In the genomic region with DNA sequence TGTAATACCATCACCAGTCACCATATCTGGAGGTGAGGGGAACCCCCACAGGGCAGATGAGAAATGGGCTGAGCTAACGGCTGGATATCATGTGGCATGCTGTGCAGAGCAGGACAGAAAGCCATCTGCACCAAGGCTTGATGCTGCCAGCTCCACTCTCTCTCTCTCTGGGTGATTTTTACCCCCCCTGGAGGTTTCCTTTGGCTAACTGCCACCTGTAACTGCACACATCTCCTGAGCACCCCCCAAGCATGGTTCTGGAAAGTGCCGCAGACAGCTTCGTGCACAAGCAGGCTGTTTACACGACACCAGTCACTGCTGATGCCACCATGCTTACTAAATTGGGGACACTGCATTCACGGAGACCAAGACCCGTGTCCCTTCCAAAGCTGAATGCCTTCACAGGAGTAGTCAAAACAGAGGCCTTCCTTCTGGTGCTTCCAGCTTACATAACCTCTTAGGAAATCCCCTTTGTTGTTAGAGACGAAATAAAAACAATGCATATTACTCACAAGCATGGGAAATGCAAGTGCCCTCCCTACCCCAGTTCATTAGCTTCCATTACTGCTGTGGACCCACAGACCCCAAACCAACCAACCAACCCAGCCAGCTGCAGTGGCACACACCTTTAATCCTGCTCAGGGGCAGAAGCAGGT, we compare ENCODE assay signal across 8 mouse cellular contexts. TPM values are rescaled to one million over a fixed set of nuclear protein-coding genes. Genes with fewer than 3 reads are reported as not detected.
DNase-seq lines count a peak whose midpoint lies in the region; ATAC-seq and TF ChIP-seq lines count a peak whose summit lies in the region.

No protein-coding gene starts in this region.

- no peak for DNase-seq in hindbrain, embryonic 14.5 days (ENCODE audit: low spot score)
- no peak for DNase-seq in hindbrain, embryonic 11.5 days (ENCODE audit: low spot score)
- no peak for DNase-seq in layer of hippocampus, adult 9-10 months (ENCODE audit: low spot score)
- DNase-seq in liver, result no peak

- no peak overlapping the region for H3K4me3 ChIP-seq in hindbrain, embryonic 14.5 days (replicated peaks; ENCODE audit: low read length)
- no peak overlapping the region for H3K4me3 ChIP-seq in hindbrain, embryonic 11.5 days (ENCODE audit: low read depth, low read length)
- H3K4me3 ChIP-seq in heart, embryonic 14.5 days (ENCODE audit: control insufficient read depth in 1 of 2, insufficient read depth in 1 of 2, low read depth in 1 of 2, low read length in 2 of 2), result no peak overlapping the region
- no peak overlapping the region for H3K4me3 ChIP-seq in neural tube, embryonic 15.5 days (replicated peaks)
- no peak overlapping the region for H3K4me3 ChIP-seq in intestine, postnatal 0 days (ENCODE audit: low read depth, low read length)

- H3K4me1 ChIP-seq in hindbrain, embryonic 14.5 days (replicated peaks; ENCODE audit: control insufficient read depth, insufficient read depth, low read length), result 0 out of 2 replicates have a peak, but pooled peaks cover 2% of the 10 kb centered on the region
- H3K4me1 ChIP-seq in hindbrain, embryonic 11.5 days (replicated peaks; ENCODE audit: control insufficient read depth, insufficient read depth, low read length), result no peaks in the 10 kb centered on the region; the same call in 1 of the 2 replicates
- peaks cover 11 to 16% of the 10 kb centered on the region in 2 experiments for H3K4me1 ChIP-seq in heart, embryonic 14.5 days (ENCODE audit: control insufficient read depth in 2 of 2, insufficient read depth in 2 of 2, low read length in 2 of 2)
- H3K4me1 ChIP-seq in neural tube, embryonic 15.5 days, result 0 out of 2 replicates have a peak, but pooled peaks cover 3% of the 10 kb centered on the region
- no peaks in the 10 kb centered on the region for H3K4me1 ChIP-seq in intestine, postnatal 0 days (replicated peaks; ENCODE audit: control insufficient read depth, insufficient read depth, low read length)

- no peaks in the 10 kb centered on the region for H3K27me3 ChIP-seq in hindbrain, embryonic 14.5 days (ENCODE audit: control insufficient read depth, insufficient read depth, low read length)
- no peaks in the 10 kb centered on the region for H3K27me3 ChIP-seq in hindbrain, embryonic 11.5 days (ENCODE audit: control insufficient read depth, insufficient read depth, low read length)
- H3K27me3 ChIP-seq in heart, embryonic 14.5 days (ENCODE audit: control insufficient read depth, insufficient read depth, low read length), result no peaks in the 10 kb centered on the region
- no peaks in the 10 kb centered on the region for H3K27me3 ChIP-seq in neural tube, embryonic 15.5 days (replicated peaks)
- H3K27me3 ChIP-seq in intestine, postnatal 0 days (replicated peaks; ENCODE audit: control insufficient read depth, insufficient read depth, low read length), result no peaks in the 10 kb centered on the region

- H3K9ac ChIP-seq in hindbrain, embryonic 14.5 days, result no peak overlapping the region
- H3K9ac ChIP-seq in hindbrain, embryonic 11.5 days (ENCODE audit: low read depth, low read length), result no peak overlapping the region
- H3K9ac ChIP-seq in heart, embryonic 14.5 days (ENCODE audit: low read length), result no peak overlapping the region
- H3K9ac ChIP-seq in neural tube, embryonic 15.5 days (replicated peaks), result no peak overlapping the region
- H3K9ac ChIP-seq in intestine, postnatal 0 days (ENCODE audit: low read depth, low read length), result no peak overlapping the region

- WGBS in hindbrain, embryonic 14.5 days, result 56% methylated on average over 7 of the region's 7 CpGs
- 66% methylated on average over 7 of the region's 7 CpGs for WGBS in hindbrain, embryonic 11.5 days
- 47% methylated on average over 7 of the region's 7 CpGs for WGBS in heart, embryonic 14.5 days
- 65% methylated on average over 7 of the region's 7 CpGs for WGBS in neural tube, embryonic 15.5 days
- WGBS in intestine, postnatal 0 days, result 81% methylated on average over 7 of the region's 7 CpGs

- H3K27ac ChIP-seq in hindbrain, embryonic 14.5 days, result no peak overlapping the region
- H3K27ac ChIP-seq in hindbrain, embryonic 11.5 days (ENCODE audit: low read depth, low read length), result no peak overlapping the region
- peak overlapping the region; percentile 37 to 39; a peak in 3 of 4 replicates for H3K27ac ChIP-seq in heart, embryonic 14.5 days (replicated peaks in 1 of 2; ENCODE audit: control insufficient read depth in 1 of 2, insufficient read depth in 1 of 2, low read depth in 2 of 2, low read length in 2 of 2)
- 0 out of 2 replicates have a peak overlapping the region, but pooled peaks have one; percentile 20 for H3K27ac ChIP-seq in neural tube, embryonic 15.5 days (replicated peaks)
- no peak overlapping the region for H3K27ac ChIP-seq in intestine, postnatal 0 days (ENCODE audit: low read depth, low read length)

- H3K4me2 ChIP-seq in hindbrain, embryonic 14.5 days (replicated peaks), result no peak overlapping the region
- H3K4me2 ChIP-seq in hindbrain, embryonic 11.5 days (replicated peaks; ENCODE audit: low read depth, low read length), result no peak overlapping the region
- H3K4me2 ChIP-seq in heart, embryonic 14.5 days (ENCODE audit: low read length), result no peak overlapping the region
- H3K4me2 ChIP-seq in neural tube, embryonic 15.5 days, result no peak overlapping the region
- H3K4me2 ChIP-seq in intestine, postnatal 0 days (replicated peaks; ENCODE audit: low read depth), result no peak overlapping the region

- peak; percentile 24; the same call in 1 of the 2 replicates for ATAC-seq in hindbrain, embryonic 14.5 days (ENCODE audit: low FRiP score)
- no peak for ATAC-seq in hindbrain, embryonic 11.5 days (ENCODE audit: low FRiP score)
- ATAC-seq in activated CD4-positive, CD25-positive, alpha-beta regulatory T cell, adult 4 months, result peak; percentile 72
- no peak for ATAC-seq in heart, embryonic 14.5 days (ENCODE audit: insufficient number of reproducible peaks, insufficient read depth, low FRiP score, low read depth)
- peak; percentile 10; the same call in 1 of the 2 replicates for ATAC-seq in neural tube, embryonic 15.5 days (ENCODE audit: low FRiP score)
- no peak for ATAC-seq in intestine, postnatal 0 days

- no peaks in the 10 kb centered on the region for H3K9me3 ChIP-seq in hindbrain, embryonic 14.5 days (ENCODE audit: control insufficient read depth, low read length)
- H3K9me3 ChIP-seq in hindbrain, embryonic 11.5 days (ENCODE audit: control insufficient read depth, low read length), result no peaks in the 10 kb centered on the region
- H3K9me3 ChIP-seq in heart, embryonic 14.5 days (ENCODE audit: control insufficient read depth, low read length), result no peaks in the 10 kb centered on the region
- no peaks in the 10 kb centered on the region for H3K9me3 ChIP-seq in neural tube, embryonic 15.5 days (replicated peaks)
- no peaks in the 10 kb centered on the region for H3K9me3 ChIP-seq in intestine, postnatal 0 days (ENCODE audit: control insufficient read depth)

- H3K36me3 ChIP-seq in hindbrain, embryonic 14.5 days (replicated peaks; ENCODE audit: control insufficient read depth, insufficient read depth), result no peaks in the 10 kb centered on the region
- H3K36me3 ChIP-seq in hindbrain, embryonic 11.5 days (ENCODE audit: control insufficient read depth, insufficient read depth, low read length), result no peaks in the 10 kb centered on the region
- H3K36me3 ChIP-seq in heart, embryonic 14.5 days (ENCODE audit: control insufficient read depth, insufficient read depth, low read length), result peaks cover 11% of the 10 kb centered on the region; the same call in 1 of the 2 replicates
- no peaks in the 10 kb centered on the region for H3K36me3 ChIP-seq in neural tube, embryonic 15.5 days
- H3K36me3 ChIP-seq in intestine, postnatal 0 days (ENCODE audit: control insufficient read depth, insufficient read depth), result no peaks in the 10 kb centered on the region

- no peak for TF ChIP-seq CTCF in intestine, postnatal 0 days (IDR thresholded peaks at IDR 0.05; ENCODE audit: low read depth)

RNA-seq across cellular contexts. Expression of gene Efhc1, which starts 44.0 kb away (rescaled TPM):
- 3.4 and 3.5 TPM in 2 replicates for polyA plus RNA-seq in hindbrain, embryonic 14.5 days (2014; fragmentation: Nextera tagmentation; extraction: Ambion mirVana)
- polyA plus RNA-seq in hindbrain, embryonic 11.5 days (2014; fragmentation: Nextera tagmentation; extraction: Ambion mirVana), result 4.0 and 4.3 TPM in 2 replicates
- polyA plus RNA-seq in activated CD4-positive, CD25-positive, alpha-beta regulatory T cell, adult 4 months (2017; shearing (Covaris generic)), result 1 to 10 TPM in 1 of 2 experiments, under 1 TPM in 1; 0.65 to 1.3 TPM
- 0.81 and 1.9 TPM in 2 replicates for polyA plus RNA-seq in heart, embryonic 14.5 days (2014; fragmentation: Nextera tagmentation; extraction: Ambion mirVana)
- 1.3 and 1.9 TPM in 2 replicates for polyA plus RNA-seq in neural tube, embryonic 15.5 days (2015; fragmentation: Nextera tagmentation; extraction: Ambion mirVana)
- 0.69 and 0.98 TPM in 2 replicates for polyA plus RNA-seq in intestine, postnatal 0 days (2015; fragmentation: Nextera tagmentation; extraction: Ambion mirVana)

Comparison
In these comparisons a context has a peak if more than half of its experiments do, and no peak if none do; other contexts are left out.
1. ATAC-seq: peak in hindbrain, embryonic 14.5 days (single experiment), activated CD4-positive, CD25-positive, alpha-beta regulatory T cell, adult 4 months (single experiment) and neural tube, embryonic 15.5 days (single experiment); none in hindbrain, embryonic 11.5 days (single experiment), heart, embryonic 14.5 days (single experiment) and intestine, postnatal 0 days (single experiment).
2. H3K27ac ChIP-seq: peak in heart, embryonic 14.5 days (2 of 2) and neural tube, embryonic 15.5 days (single experiment); none in hindbrain, embryonic 14.5 days (single experiment), hindbrain, embryonic 11.5 days (single experiment) and intestine, postnatal 0 days (single experiment).